Mouse (Mus musculus) embryonic fibroblast, embryonic 13.5 days (primary cell): ENCODE measurements around the gene Aunip. TPM values are rescaled to one million over a fixed set of nuclear protein-coding genes. Genes with fewer than 3 reads are reported as not detected.

Experiments
- H3K27ac ChIP-seq: 2 replicates; pipeline ENCODE4 v1.5.1; 2012; ENCODE audit warnings: low read length, control low read depth, inconsistent platforms; ENCODE audit not compliant: insufficient read depth
- H3K4me1 ChIP-seq: 2 replicates; pipeline ENCODE4 v1.6.1; 2011; ENCODE audit warnings: low read length; ENCODE audit not compliant: control insufficient read depth, insufficient read depth
- H3K4me3 ChIP-seq: 2 replicates; pipeline ENCODE4 v1.5.1; 2011; ENCODE audit warnings: mild to moderate bottlenecking, control low read depth, low read length; ENCODE audit not compliant: insufficient read depth
- CTCF ChIP-seq: IDR thresholded peaks from 2 replicates; pipeline ENCODE4 v1.5.1; 2011; ENCODE audit warnings: mild to moderate bottlenecking, control low read depth, low read length, moderate library complexity, borderline replicate concordance; ENCODE audit not compliant: insufficient read depth
- POLR2A ChIP-seq: IDR thresholded peaks from 2 replicates; pipeline ENCODE4 v1.6.1; 2011; ENCODE audit warnings: low read depth, mild to moderate bottlenecking, control low read depth, low read length, moderate library complexity
- polyA plus RNA-seq: library from polyadenylated mRNA; stranded (reverse); fragments of >200 nt; gene quantifications from 2 replicates; pipeline ENCODE4 v1.2.4, GENCODE M21; 2011; ENCODE audit warnings: low read depth; ENCODE audit not compliant: missing spikeins, insufficient read length

Aunip gene
- polyA plus RNA-seq, 1 experiment = 9.7 TPM

GRCm38 (mm10) chr4:134564093-134564492 lies 53.3 kb downstream of the Aunip start:
- no peak overlapping the region for H3K4me3 ChIP-seq
- TF ChIP-seq POLR2A (no peak), CTCF (no peak)
- no peak overlapping the region for H3K27ac ChIP-seq
- no peaks in the 10 kb centered on the region for H3K4me1 ChIP-seq

GRCm38 (mm10) chr4:134567377-134568226 lies 56.8 kb downstream of the Aunip start:
- Histone ChIP-seq H3K27ac (no peak overlapping the region), H3K4me3 (no peak overlapping the region), H3K4me1 (no peaks in the 10 kb centered on the region)
- TF ChIP-seq POLR2A (no peak), CTCF (no peak)

- no peak overlapping the region for H3K27ac ChIP-seq
- TF ChIP-seq CTCF (peak; percentile 50; the same call in 1 of the 2 replicates), POLR2A (no peak)
- H3K4me3 ChIP-seq = no peak overlapping the region
- no peaks in the 10 kb centered on the region for H3K4me1 ChIP-seq
Observed at GRCm38 (mm10) chr4:134569205-134569604, 58.4 kb downstream of the Aunip start.

GRCm38 (mm10) chr4:134569831-134570230 lies 59.0 kb downstream of the Aunip start:
- TF ChIP-seq CTCF (no peak), POLR2A (no peak)
- H3K27ac ChIP-seq = no peak overlapping the region

GRCm38 (mm10) chr4:134570704-134571451 lies 60.1 kb downstream of the Aunip start:
- TF ChIP-seq CTCF (no peak), POLR2A (no peak)
- Histone ChIP-seq H3K27ac (no peak overlapping the region), H3K4me1 (no peaks in the 10 kb centered on the region), H3K4me3 (no peak overlapping the region)

More at GRCm38 (mm10) chr4:134569831-134570230, 59.0 kb downstream of the Aunip start:
- Histone ChIP-seq H3K4me1 (no peaks in the 10 kb centered on the region), H3K4me3 (no peak overlapping the region)

- no peaks in the 10 kb centered on the region for H3K4me1 ChIP-seq
- H3K4me3 ChIP-seq = no peak overlapping the region
- TF ChIP-seq POLR2A = no peak
- no peak for TF ChIP-seq CTCF
- H3K27ac ChIP-seq = no peak overlapping the region
Observed at GRCm38 (mm10) chr4:134572449-134573300, 61.9 kb downstream of the Aunip start.

Other genes with a start within 250 kb of the Aunip start
- 8.5 and 10.3 TPM in 2 replicates for gene Pdik1l, start 223.1 kb upstream of the Aunip start, polyA plus RNA-seq
- not detected in 2 replicates for gene Trim63, start 195.9 kb upstream of the Aunip start, polyA plus RNA-seq
- gene Slc30a2, start 167.8 kb upstream of the Aunip start, polyA plus RNA-seq = not detected in 2 replicates
- gene Extl1, start 127.1 kb upstream of the Aunip start, polyA plus RNA-seq = 0.58 TPM in 2 replicates
- gene Pafah2, start 114.7 kb upstream of the Aunip start, polyA plus RNA-seq = 15.9 and 20.7 TPM in 2 replicates
- 142 and 293 TPM in 2 replicates for gene Stmn1, start 42.7 kb upstream of the Aunip start, polyA plus RNA-seq
- 6.8 and 9.3 TPM in 2 replicates for gene Paqr7, start 14.3 kb upstream of the Aunip start, polyA plus RNA-seq
- gene Mtfr1l, start 24.4 kb downstream of the Aunip start, polyA plus RNA-seq = 85.5 and 88.3 TPM in 2 replicates
- 98.0 and 103 TPM in 2 replicates for gene Selenon, start 41.2 kb downstream of the Aunip start, polyA plus RNA-seq
- 23.4 and 26.7 TPM in 2 replicates for gene Man1c1, start 193.3 kb downstream of the Aunip start, polyA plus RNA-seq